Mouse (Mus musculus): ENCODE results near the gene Psmb2.

Gene Psmb2

DNA sequence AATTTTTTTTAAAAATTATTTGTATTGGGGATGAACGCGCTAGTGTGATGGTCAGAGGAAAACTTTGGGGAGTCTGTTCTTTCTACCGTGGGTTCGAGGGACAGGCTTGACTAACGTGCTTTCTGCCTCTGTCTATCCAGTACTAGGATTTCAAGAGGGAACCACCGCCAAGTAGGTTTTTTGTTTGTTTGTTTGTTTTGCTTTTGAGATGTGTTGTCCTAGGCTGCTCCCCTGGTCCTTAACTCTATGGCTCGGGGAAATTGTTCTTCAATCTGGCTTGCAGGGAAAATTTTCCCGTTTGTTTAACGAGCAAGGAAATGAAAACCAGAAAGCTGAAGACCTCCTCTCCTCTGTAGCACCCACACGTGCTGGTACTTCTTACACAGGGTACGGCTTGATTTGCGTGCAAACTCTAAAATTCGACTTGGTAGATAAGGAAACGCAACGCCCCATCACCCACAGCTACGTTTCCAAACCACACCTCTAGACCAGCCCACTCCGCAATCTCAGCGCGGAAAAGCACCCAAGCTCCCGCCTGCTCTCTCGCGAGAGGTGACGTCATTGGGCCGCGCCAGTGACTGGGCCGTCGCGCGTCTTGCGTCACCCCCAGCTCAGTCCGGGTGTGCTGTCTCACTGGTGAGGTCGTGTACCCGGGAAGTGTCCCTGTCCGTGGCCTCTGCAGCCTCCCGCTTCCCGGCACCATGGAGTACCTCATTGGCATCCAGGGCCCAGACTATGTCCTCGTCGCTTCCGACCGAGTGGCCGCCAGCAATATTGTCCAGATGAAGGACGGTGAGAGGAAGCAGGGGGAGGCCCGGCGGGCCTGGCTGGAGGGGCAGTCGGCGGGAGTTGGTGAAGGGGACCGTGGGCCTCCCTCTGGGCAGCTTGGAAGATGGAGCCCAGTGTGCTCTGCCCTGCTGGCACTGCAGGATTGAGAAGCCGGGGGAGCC, at the start of gene Psmb2:
Gene Psmb2 (plus strand): TSS at position 577 of the 950 bp plus-strand sequence.
- DNase-seq (ENCODE audit: low spot score in 2 of 2) = peak; percentile 99

DNA sequence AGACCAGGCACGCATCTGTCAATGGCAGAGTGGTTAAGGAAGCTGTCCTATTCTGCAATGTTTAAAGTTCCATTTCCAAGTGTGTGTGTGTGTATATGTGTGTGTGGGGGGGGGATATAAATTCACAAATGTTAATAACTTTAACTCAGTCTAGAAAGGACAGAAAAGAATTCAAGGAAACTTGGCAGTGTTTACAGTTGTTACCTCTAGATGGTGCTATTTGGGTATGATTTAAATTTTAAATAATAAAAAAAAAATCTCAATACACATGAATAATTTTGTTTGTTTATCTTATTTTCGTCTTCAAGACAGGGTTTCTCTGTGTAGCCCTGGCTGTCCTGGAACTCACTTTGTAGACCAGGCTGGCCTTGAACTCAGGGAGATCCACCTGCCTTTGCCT, 45.5 kb upstream of the Psmb2 start:
- no peak for DNase-seq (ENCODE audit: low spot score in 2 of 2)

DNA sequence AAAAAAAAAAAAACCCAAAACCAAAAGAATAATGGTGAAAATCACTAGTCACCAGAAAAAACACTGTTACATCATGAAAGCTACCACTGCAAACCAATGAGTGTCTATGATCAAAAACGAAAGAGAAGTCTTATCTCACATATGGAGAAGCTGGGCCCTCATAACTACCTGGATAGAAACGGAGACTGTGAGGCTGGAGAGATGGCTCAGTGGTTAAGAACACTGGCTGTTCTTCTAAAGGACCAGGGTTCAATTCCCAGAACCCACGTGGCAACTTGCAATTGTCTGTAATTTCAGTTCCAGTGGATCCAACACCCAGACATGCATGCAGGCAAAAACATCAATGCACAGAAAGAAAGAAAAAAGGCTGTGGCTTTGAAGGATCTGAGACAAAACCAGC, 44.8 kb upstream of the Psmb2 start:
- DNase-seq (ENCODE audit: low spot score in 2 of 2) = no peak

DNA sequence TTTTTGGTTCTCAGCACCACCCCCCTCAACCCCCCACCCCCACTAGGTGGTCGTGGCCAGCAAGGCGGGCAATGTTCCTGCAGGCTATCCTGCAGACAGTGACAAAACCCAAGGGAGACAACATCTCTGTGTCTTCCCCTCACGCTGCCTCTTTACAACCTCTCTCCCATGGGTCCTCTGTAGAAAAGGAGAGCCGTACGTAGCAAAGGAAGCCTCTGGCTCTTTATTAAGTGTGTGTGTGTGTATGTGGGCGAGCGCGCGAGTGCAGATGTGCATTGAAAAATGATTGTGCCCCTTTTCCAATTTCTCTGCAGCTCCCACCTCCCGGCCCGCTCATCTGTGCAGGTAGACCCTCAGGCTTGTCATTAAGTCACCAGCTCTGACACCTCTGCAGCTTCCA, 41.1 kb upstream of the Psmb2 start:
- DNase-seq (ENCODE audit: low spot score in 2 of 2) = no peak

DNA sequence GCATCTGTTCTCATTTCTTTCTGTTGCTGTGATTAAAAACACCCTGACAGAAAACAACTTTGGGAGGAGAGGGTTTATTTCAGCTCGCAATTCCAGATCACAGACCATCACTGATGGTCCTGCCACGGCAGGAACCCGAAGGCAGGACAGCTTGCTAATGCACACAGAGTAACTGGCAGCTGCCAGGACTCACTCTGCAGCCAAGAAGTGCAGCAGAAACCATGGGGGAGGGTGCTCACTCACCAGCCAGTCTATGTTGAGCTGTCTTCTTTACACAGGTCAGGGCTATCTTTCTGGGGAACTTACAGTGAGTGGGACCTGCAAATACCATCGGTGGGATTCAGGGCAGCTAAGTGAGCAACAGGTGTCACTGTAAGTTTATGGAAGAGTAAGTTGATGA, 40.0 kb upstream of the Psmb2 start:
- no peak for DNase-seq (ENCODE audit: low spot score in 2 of 2)

DNA sequence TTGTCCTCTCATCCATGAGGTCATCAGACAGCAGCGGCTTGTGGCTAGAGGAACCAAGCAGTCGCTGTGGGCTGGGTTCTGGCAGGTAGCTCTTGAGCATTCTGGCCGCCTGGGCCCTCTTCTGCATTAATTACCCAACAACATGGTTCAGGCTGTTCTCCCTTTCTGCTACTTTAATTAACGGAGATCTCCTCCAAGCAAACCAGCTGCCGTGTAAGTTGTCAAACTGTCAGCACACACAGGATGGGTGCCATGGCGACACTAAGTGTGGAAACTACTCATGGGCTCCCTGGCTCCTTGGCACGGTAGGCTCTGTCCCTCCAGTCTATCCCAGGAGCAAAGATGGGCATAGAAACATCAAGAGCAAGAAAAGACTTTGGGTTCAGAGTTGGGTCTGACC, 38.1 kb upstream of the Psmb2 start:
- no peak for DNase-seq (ENCODE audit: low spot score in 2 of 2)

DNA sequence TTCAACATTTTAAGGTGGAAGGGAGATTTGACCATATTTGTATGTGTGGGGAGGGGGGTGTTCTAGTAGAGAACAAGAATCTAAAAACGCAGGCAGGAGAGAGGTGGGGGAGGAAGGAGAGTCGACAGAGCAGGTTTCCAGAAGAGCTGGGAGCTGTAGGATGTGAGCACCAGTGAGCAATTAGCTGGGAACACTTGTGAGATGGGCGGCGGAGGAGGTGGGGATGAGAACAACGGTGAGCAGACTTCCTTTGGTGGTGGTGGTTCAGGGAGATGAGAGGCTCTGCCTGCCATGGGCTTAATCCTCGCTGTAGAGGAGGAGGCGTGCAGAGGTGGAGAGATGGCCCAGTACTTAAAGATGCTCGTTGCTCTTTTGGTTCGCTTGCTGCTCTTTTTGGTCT, 35.5 kb upstream of the Psmb2 start:
- DNase-seq (ENCODE audit: low spot score in 2 of 2) = peak; percentile 49 to 54

DNA sequence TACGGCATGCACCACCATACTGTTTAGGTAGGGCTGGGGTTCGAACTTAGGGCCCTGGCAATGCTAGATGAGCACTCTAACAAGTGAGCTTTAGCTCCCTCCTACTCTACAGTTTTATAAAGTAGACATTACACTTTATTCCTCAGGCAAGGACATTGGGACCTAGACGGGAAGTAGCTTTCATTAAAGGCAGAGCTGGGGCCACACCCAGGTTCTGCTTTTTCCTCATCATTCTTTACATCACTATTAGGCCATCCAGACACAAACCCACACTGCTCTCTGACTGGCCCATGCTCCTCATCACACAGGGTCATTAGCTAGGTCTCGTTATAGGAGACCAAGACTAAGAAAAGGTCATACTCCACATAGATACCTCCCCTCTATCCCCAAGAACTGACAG, 33.6 kb upstream of the Psmb2 start:
- no peak for DNase-seq (ENCODE audit: low spot score in 2 of 2)

DNA sequence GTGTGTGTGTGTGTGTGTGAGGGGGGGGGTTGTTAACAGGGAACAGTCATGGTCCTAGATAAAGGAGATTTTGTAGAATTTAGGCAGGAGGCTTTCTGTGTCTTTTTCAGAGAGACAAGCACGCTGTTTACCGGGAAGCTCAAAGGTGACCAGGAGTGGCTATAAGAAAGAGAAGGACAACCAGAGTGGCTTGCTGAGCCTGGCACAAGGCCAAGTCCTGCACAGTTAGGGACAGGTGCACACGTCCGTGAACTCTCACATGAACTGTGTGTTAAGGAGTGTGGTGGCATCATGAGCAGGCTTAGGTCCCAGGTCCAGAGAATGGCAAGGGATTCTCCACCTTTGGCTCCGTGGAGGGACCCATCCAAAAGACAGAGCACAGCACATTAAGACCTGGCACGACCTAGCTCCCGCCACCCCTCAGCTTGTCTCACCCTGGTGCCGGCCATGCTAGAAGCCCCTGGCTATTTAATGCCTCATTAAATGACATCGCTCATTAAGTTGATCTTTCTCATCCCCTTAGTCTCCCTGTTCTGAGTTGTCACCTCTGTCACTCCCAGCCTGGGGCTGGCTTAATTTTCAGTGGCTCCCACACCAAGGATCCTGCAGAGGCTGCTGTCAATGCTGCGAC, 33.0 kb upstream of the Psmb2 start:
- no peak for DNase-seq (ENCODE audit: low spot score in 2 of 2)

DNA sequence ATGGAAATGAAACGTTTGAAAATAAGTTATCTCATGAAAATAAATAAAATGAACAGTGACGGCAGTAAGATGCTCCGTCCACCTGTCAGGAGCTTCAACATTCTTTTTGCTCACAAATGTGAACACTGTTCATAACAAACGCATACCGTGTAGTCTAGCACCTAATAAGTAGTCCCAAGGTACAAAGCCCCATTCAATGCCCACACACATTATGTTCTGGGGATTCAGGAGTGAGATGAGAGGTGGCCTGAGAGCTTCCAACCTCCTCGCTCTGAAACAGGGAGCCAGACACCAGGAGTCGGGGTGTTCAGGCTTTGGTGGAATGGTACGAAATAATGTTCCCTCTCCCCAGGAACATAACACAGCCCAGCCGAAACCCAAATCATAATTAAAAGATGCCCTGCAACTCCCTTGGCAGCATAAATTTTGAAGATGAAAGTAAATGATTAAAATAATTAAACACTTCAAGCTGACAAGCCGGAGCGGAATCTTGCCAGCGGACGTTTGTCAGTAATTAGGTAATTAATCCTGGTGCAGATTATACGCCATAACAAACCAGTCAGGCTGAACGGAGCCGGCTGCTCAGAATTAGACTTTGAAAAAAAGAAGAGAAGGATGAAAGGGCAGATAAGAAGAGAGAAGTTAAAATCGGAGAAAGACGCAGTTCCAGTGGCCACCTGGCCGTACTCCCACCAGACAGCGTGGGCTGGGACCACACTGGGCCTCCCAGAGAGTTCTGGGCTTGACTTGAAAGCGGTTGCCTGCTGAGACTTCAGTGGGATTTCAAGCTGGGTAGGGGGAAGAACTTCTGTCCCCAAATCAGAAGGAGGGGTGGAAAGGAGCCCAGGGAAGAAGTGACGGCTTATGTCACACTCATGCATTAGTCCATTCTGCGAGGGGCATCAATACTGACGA, 29.2 kb upstream of the Psmb2 start:
- no peak for DNase-seq (ENCODE audit: low spot score in 2 of 2)

DNA sequence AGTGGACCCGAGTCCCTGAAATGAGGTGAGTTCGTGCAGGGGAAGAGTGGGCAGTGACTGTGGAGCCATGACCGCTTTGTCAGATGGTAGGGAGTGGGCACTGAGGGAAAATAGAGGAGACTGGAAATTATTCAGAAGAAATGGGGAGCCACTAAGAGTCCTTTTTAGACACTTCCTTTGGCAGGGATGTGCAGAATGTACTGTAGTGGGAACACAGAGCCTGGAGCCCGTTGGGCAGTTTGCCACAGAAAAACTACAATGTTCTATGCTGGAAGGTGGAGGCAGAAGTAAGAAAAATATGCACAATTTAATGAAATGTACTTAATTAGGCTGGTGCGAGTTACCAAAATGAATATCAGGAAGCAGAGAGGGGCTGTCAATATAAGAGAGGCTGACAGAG, 24.3 kb upstream of the Psmb2 start:
- DNase-seq (ENCODE audit: low spot score in 2 of 2) = peak in 1 of 2 experiments; percentile 16

DNA sequence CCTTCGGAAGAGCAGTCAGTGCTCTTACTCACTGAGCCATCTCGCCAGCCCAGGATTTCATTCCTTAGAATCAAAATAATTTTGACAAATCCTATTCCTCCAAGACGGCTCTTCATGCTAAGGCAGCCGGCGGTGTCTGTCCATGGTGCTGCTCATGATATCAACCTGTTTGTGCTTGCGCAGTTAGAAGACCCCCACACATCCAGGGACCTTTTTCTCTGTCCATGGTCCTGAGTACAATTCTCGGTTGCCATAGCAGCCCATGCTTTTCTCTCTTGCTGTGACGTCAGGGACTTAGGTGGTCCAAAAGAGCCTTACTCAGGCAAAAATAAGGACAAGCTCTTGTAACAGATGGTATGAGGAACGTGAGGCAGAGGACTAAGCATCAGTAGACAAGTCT, 22.1 kb upstream of the Psmb2 start:
- DNase-seq (ENCODE audit: low spot score in 2 of 2) = no peak

DNA sequence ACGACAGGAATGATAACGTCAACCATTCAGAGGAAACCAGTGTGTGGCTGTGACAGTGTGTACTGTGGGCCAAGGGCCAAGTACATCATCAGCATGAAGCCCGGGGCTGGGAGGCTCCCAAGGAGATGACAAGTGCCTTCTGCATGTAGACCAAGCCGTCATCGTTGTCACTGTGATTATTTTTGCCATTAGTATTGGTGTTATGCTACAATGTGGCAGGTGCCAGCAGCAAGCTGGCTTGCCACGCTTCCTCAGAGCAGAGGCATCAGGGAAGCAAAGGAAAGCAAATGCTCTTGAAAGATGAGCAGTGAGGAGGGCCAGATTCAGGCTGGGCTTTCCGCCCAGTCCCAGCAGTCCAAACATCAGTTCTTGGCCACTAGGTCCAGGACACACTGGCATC, 16.2 kb upstream of the Psmb2 start:
- DNase-seq (ENCODE audit: low spot score in 2 of 2) = peak; percentile 11 to 23

DNA sequence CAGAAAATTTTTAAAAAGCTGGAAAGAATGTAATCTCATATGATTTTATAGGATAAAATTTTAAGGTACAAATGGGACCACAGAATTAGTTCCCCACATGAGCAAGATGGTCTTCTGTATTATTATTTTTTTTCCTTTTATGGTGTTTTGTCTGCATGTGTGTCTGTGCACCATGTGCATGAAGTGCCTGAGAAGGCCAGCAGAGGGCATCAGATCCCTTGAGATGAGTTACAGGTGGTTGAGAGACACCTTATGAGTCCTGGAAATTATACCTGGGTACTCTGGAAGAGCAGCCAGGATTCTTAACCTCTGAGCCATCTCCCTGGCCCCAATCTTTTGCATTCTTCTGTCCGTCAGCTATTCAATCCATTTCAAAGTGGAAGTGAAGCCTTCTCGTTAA, 10.4 kb upstream of the Psmb2 start:
- DNase-seq (ENCODE audit: low spot score in 2 of 2) = no peak

DNA sequence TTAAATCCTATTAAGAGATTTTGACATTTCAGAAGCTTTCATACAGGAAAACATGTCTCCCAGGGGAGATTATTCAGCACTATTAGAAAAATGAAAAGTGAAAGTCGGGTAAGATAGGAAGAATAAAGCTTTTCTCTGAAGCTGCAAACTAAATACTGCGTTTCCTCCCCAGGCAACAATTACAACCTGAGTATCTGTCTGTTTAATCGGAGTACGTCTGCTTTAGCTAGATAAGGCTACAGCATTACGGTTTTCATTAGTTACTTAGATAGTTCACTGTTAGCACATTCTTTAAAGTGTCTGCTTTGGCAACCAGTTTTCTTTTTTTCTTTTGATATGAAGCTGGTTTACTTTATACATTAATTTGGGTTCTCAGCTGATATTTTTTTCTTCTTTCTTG, 4.9 kb downstream of the Psmb2 start:
- DNase-seq (ENCODE audit: low spot score in 2 of 2) = no peak

DNA sequence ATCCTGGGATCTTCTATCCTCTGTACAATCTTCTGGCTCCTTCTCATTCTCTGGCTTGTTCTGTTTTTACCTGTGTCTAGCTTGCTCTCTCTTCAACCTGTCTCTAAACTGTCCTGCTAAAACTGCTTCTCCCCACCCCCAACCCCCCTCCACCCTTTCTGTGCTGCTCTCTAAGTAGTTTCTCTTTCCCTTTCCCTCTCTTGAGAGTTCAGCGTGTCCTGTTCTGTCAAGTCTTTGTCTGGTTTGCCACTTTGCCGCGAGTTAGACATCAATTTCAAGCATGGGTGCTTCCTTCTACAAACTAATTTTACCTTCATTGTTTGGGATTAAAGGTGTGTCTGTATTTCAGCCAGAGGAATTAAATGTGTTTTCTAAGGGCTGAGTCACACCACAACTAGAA, 5.7 kb downstream of the Psmb2 start:
- no peak for DNase-seq (ENCODE audit: low spot score in 2 of 2)

DNA sequence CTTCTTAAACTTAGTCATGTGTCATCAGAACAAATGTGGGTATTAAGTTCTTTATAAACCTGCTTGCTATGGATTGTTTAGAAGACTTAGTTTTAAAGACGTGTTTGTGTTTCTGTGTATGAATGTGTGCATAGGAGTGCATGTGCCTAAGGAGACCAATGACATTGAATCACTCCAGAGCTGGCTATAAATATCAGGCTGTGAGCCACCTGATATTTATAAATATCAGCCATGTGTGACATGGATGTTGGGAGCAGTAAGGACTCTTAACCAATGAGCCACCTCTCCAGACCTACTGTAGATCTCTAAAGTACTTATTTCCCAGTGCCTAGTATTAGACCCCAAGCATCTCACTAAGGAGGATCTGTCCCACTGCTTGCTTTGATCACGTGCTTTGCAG, 12.0 kb downstream of the Psmb2 start:
- DNase-seq (ENCODE audit: low spot score in 2 of 2) = no peak

DNA sequence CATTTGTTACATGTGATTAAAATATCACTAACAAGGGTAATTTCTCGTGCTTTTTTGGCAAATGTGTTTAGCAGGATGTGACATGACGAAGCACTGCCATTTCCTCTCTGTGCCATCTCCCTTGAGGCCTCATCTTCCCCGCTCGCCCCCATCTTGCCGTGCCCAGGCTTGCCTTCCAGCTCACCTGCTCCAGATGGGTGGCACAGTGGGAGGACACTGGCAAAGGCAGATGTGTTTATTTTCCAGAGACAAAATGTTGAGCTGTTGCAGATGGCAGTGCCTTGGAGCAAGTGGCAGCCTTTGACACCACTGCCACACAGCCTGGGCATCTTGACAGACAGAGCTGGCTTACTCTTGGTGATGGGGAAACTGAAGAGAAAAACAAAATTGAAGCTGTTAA, 15.6 kb downstream of the Psmb2 start:
- no peak for DNase-seq (ENCODE audit: low spot score in 2 of 2)

DNA sequence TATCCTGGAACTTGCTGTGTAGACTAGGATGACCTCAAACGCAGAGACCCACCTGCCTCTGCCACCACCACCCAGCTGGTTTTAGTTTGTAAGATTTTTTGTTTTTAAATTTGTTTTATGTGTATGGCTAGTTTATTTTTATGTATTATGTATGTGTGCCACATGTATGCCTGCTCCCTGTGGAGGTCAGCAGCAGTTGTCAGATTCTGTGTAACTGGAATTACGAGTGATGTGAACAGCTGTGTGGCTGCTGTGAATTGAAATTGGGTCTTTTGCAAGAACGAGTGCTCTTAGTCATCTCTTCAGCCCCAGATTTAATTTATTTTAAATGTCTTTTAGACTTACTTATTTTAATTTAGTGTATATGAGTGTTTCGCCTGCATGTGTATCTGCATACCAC, 19.5 kb downstream of the Psmb2 start:
- DNase-seq (ENCODE audit: low spot score in 2 of 2) = no peak

DNA sequence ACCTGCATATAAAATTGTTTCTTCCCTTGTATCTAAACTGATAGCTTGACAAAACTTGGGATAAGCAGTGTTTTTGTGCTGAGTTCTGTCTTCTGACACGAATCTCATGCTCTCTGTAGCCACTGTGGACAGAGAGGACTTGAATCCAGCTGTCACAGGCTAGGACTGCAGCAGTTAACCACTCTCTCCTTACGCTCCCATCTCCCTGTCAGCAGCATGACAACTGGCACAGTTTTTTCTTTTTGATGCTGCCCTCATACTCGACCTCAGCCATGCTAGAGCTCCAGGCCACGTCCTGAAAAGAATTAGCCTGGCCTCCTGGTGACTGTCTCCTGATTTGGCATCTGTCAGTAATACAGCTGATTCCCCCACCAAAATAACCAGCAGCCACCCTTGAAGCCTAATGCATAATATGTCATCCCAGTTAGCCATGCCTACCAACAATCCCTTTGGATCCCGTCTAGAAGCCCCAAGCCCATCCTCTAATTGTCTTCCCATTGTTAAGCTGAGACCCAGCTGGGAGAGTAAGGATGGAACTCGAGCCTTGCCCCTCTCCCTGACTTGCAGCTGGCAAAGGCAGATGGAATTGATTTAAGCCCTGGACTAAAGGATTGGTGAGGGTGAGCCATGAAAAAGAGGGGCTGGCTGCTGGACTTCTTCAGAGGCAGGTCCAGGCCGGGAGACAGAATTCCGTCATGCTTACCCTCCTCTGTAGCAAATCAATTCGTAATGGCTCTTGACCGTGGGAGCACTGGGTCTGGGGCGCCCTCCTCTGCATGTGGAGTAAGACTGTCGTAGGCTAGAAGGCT, 29.4 kb downstream of the Psmb2 start:
- no peak for DNase-seq (ENCODE audit: low spot score in 2 of 2)

DNA sequence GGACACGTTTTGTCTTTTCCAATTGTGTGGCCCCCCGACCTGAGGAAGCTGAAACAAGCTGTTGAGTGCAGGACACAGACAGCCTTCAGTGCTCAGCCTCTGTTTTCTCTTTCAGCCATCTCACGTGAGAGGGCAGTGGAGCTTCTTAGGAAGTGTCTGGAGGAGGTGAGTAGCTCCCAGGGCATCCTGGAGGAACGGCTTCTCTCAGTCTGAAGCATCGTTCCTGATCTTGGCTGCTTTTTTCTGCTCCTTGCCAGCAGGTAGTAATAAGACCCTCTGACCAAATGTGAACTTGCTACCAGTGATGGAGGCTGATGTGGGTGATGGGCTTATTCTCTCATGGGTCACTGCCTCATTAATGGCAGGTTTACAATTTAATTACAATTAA, 30.0 kb downstream of the Psmb2 start:
- DNase-seq (ENCODE audit: low spot score in 2 of 2) = no peak

Measured in frontal cortex, postnatal 36 days (tissue).